Mouse (Mus musculus) layer of hippocampus, postnatal 36 days (tissue): ENCODE measurements around the gene Hgfac. TPM values are rescaled to one million over a fixed set of nuclear protein-coding genes. Genes with fewer than 3 reads are reported as not detected.

Experiments used
- DNase-seq, 2 experiments: peaks; one replicate each; pipeline ENCODE4 v3.0.0; 2022
- total RNA-seq, 2 experiments: library from RNA; stranded (reverse); gene quantifications; 2 replicates each; pipeline ENCODE4 v1.2.3; 2021

Gene Hgfac
- total RNA-seq = 1 to 10 TPM in 1 of 2 experiments, under 1 TPM in 1; 0.65 to 1.5 TPM

- DNase-seq = no peak
These were observed at the start of gene Hgfac for GRCm38 (mm10) chr5:35041268-35041829. Gene Hgfac (plus strand): TSS chr5:35041509.

GRCm38 (mm10) chr5:34998754-34999153, 42.6 kb upstream of the Hgfac start:
- no peak for DNase-seq

- DNase-seq = no peak
These were observed 42.0 kb upstream of the Hgfac start for GRCm38 (mm10) chr5:34999281-34999680.

- DNase-seq = no peak
These were observed 41.0 kb upstream of the Hgfac start for GRCm38 (mm10) chr5:35000323-35000722.

GRCm38 (mm10) chr5:35001144-35001543, 40.2 kb upstream of the Hgfac start:
- no peak for DNase-seq

- no peak for DNase-seq
These were observed 37.6 kb upstream of the Hgfac start for GRCm38 (mm10) chr5:35003611-35004162.

GRCm38 (mm10) chr5:35004769-35005168, 36.5 kb upstream of the Hgfac start:
- no peak for DNase-seq

GRCm38 (mm10) chr5:35005659-35006058, 35.6 kb upstream of the Hgfac start:
- DNase-seq = no peak

GRCm38 (mm10) chr5:35006599-35006998, 34.7 kb upstream of the Hgfac start:
- no peak for DNase-seq

- no peak for DNase-seq
These were observed 32.1 kb upstream of the Hgfac start for GRCm38 (mm10) chr5:35009163-35009562.

GRCm38 (mm10) chr5:35010656-35011055, 30.7 kb upstream of the Hgfac start:
- DNase-seq = no peak

GRCm38 (mm10) chr5:35011156-35011923, 30.0 kb upstream of the Hgfac start:
- no peak for DNase-seq

- no peak for DNase-seq
These were observed 27.3 kb upstream of the Hgfac start for GRCm38 (mm10) chr5:35014036-35014435.

GRCm38 (mm10) chr5:35019673-35020300, 21.5 kb upstream of the Hgfac start:
- DNase-seq = no peak

- no peak for DNase-seq
These were observed 20.7 kb upstream of the Hgfac start for GRCm38 (mm10) chr5:35020410-35021241.

GRCm38 (mm10) chr5:35024975-35025374, 16.3 kb upstream of the Hgfac start:
- peak in 1 of 2 experiments; percentile 51 for DNase-seq

GRCm38 (mm10) chr5:35029303-35029702, 12.0 kb upstream of the Hgfac start:
- DNase-seq = no peak

- no peak for DNase-seq
These were observed 11.6 kb upstream of the Hgfac start for GRCm38 (mm10) chr5:35029755-35030154.

GRCm38 (mm10) chr5:35033068-35033467, 8.2 kb upstream of the Hgfac start:
- DNase-seq = no peak

- no peak for DNase-seq
These were observed 7.7 kb upstream of the Hgfac start for GRCm38 (mm10) chr5:35033619-35034018.

- no peak for DNase-seq
These were observed 6.2 kb upstream of the Hgfac start for GRCm38 (mm10) chr5:35035141-35035540.

GRCm38 (mm10) chr5:35035795-35036194, 5.5 kb upstream of the Hgfac start:
- DNase-seq = no peak
